Mouse (Mus musculus) olfactory bulb, adult 2 months (tissue): ENCODE measurements at regions not wholly inside any gene's neighbourhood (a gene's known extent, or its start where the extent isn't known, plus 50 kb on each side); places are given as distances from the start of the nearest gene placed in this dataset.

Source experiments
- CTCF ChIP-seq: fragments of 200-500 bp; IDR thresholded peaks from 2 replicates; pipeline ENCODE4 v1.5.1; 2012; ENCODE audit warnings: low read depth, mild to moderate bottlenecking, low read length, moderate library complexity; ENCODE audit not compliant: insufficient read depth
- POLR2A ChIP-seq: fragments of 200-500 bp; IDR thresholded peaks from 2 replicates; pipeline ENCODE4 v1.6.1; 2012; ENCODE audit warnings: mild to moderate bottlenecking, low read depth, low read length, moderate library complexity; ENCODE audit not compliant: insufficient read depth

GRCm38 (mm10) chr3:39857214-39857839 lies 673.8 kb upstream of the Intu start:
- TF ChIP-seq CTCF, result no peak
- no peak for TF ChIP-seq POLR2A
